Mouse (Mus musculus) Patski (cell line): ENCODE data around the gene Wfdc21. TPM values are rescaled to one million over a fixed set of nuclear protein-coding genes. Genes with fewer than 3 reads are reported as not detected.

Experiments
- ATAC-seq: fragments of 100-300 bp; one replicate; pipeline ENCODE4 v1.8.0; 2021
- CTCF ChIA-PET: fragments of 350-600 bp; sonication (Branson Sonifier 250); formaldehyde crosslinking; loops from one replicate; lab custom pipeline; 2022; ENCODE audit warnings: inconsistent platforms; lab: Charles Lee
- POLR2A ChIA-PET: fragments of 350-600 bp; sonication (Branson Sonifier 250); formaldehyde crosslinking; loops from one replicate; lab custom pipeline; 2022; ENCODE audit warnings: antibody characterized with exemption, inconsistent platforms; lab: Charles Lee
- DNase-seq: peaks from one replicate; pipeline ENCODE4 v3.0.0-alpha.2; 2011; ENCODE audit warnings: low read depth, low spot score
- H3K27me3 ChIP-seq: fragments of 371-371 bp; one replicate; pipeline ENCODE4 v1.5.1; 2021
- CTCF ChIP-seq: fragments of 100-300 bp; IDR thresholded peaks from one replicate; pipeline ENCODE4 v1.5.1; 2021
- in situ Hi-C: fragments of 300-500 bp; cut with MboI; formaldehyde crosslinking; loops from 3 replicates; pipeline ENCODE4 v1.11.1; 2018; ENCODE audit warnings: low pct_unique_long_range_greater_than_20kb, mixed read lengths
- polyA plus RNA-seq: library from polyadenylated mRNA; unstranded; gene quantifications from one replicate; pipeline ENCODE4 v1.2.3, GENCODE M21; 2021

The Wfdc21 gene
- polyA plus RNA-seq, result not detected

DNA sequence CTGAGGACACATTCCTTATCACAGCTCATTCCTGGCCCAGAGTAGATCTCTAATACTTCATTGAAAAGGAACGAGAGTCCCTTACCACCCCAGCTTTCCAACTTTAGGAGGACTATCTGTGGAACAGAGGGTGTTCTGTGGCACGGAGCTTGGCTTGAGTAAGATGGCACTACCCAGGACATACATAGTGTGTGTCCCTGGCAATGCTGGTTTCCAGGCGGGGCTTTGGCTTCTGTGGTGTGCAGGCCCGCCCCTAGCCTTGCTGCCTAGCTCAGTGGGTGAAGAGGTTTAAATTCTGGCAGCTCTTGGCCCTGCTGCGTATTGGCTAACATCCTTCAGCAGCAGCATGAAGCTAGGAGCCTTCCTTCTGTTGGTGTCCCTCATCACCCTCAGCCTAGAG lies at the start of gene Wfdc21:
Wfdc21 (plus strand) TSS at position 260 of the 400 bp plus-strand sequence.
- no peak for TF ChIP-seq CTCF
- CTCF ChIA-PET, result interaction anchor here (1.3 to 1.4 kb wide), 2 partner anchors 11 to 13 kb away, joined by 3 to 5 read pairs; no protein-coding TSS in a partner anchor
- POLR2A ChIA-PET, result no interaction called here
- DNase-seq, result no peak
- no peak for ATAC-seq
- peaks cover 40% of the 10 kb centered on the region for H3K27me3 ChIP-seq
- in situ Hi-C loops, result no loop called here

DNA sequence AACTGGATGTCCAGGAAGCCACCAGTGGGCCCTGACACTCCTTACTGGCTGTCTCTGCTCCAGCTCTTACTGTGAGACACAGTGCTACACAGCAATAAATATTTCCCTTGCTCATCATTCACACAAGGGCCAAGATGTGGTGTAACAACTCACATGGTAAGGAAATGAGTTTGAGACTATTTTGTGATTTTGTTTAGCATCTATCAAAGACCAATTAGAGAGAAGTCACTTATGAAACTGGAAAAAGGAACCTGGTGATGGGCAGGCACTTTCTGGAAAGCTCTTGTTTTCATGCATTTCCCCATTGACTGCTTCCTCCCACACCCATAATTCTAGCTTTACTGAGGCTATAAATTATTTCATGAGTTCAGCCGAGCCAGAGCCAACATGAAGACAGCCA lies 43.0 kb upstream of the Wfdc21 start, which contains the start of gene Wfdc17:
Wfdc17 (plus strand) TSS at position 287 of the 400 bp plus-strand sequence.
- ChIA-PET CTCF (no interaction called here), POLR2A (interaction anchor here (0.6 kb wide), 1 partner anchor 246 kb away, joined by 4 read pairs; no protein-coding TSS in a partner anchor)
- ATAC-seq, result no peak
- H3K27me3 ChIP-seq, result no peaks in the 10 kb centered on the region
- DNase-seq, result no peak
- in situ Hi-C loops, result no loop called here
- no peak for TF ChIP-seq CTCF

DNA sequence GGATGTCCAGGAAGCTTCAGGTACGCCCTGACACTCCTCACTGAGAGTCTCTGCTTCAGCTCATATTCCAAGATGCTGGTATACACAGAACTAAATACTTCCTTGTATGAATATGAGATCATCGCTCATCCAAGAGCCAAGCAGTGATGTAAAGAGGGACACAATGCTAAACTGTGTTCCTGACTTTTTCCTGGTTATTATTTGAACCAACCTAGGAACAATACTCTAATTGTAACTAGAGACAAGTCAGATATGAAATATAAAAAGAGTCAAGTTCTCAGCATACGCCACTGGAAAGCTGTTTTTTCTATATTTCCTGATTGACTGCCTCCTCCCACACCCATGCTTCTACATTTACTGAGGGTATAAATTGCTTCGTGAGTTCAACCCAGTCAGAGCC lies 38.0 kb upstream of the Wfdc21 start, which contains the start of gene Wfdc18:
Wfdc18 (plus strand) TSS at position 301 of the 400 bp plus-strand sequence.
- in situ Hi-C loops, result no loop called here
- DNase-seq (no peak), ATAC-seq (no peak)

DNA sequence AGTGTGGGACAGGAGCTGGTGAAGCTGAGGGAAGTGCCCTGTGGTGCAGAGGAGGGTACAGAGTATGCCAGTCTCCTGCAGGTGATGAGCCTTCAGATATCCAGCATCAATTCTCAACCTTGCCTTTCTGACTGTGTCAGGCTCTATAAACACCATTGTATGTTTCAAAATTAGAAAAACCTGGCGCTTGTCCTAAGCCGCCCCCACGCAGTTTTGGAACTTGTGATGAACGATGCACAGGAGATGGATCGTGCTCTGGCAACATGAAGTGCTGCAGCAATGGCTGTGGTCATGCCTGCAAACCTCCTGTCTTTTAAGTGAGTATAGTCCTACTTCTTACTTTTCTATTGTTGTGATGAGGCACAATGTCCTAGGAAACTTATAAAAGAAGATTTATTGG lies 37.1 kb upstream of the Wfdc21 start:
- in situ Hi-C loops, result no loop called here
- TF ChIP-seq CTCF, result no peak
- no peak for DNase-seq
- no peaks in the 10 kb centered on the region for H3K27me3 ChIP-seq
- POLR2A ChIA-PET, result no interaction called here
- ATAC-seq, result no peak
- CTCF ChIA-PET, result no interaction called here

More for the DNA sequence above, 38.0 kb upstream of the Wfdc21 start, which contains the start of gene Wfdc18:
- ChIA-PET POLR2A (no interaction called here), CTCF (no interaction called here)
- no peak for TF ChIP-seq CTCF
- no peaks in the 10 kb centered on the region for H3K27me3 ChIP-seq

DNA sequence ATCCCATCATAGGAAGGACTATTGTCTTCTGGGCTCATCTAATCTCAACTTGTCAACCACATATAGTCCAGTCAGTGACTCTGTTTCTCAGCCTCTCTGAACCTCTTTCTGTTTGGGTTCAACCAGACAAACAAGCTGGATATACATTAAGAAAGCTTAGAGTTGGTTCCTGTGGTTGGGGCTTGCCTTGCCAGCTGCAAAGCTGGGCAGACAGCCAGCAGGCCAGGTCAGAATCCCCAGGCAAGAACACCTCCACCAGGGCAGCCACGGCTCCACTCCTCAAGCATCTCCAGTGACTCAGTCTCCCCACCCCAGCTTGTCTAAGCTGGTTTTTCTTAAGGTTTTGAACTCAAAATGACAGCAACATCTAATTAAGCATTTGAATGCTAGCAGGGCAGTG lies 34.1 kb upstream of the Wfdc21 start:
- no peak for TF ChIP-seq CTCF
- ChIA-PET POLR2A (no interaction called here), CTCF (no interaction called here)
- in situ Hi-C loops, result no loop called here
- H3K27me3 ChIP-seq, result no peaks in the 10 kb centered on the region
- DNase-seq (no peak), ATAC-seq (no peak)

DNA sequence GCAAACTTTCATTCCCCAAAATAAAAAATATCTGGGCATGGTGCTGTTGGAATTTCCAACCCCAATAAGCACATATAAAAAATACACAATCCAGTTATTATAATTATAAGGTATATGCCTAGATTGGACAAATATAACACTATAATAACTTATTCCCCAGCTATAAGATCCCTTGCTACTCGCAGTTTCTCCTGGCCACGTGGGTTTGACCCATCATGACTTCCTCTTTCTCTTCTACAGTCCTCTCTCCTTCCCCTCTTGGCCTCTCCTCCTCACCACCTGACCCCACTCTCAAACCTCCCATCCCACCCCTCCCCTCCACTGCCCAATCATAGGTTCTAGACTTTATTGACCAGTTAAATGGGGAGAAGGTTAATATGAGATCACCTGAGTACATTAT lies 32.8 kb upstream of the Wfdc21 start:
- in situ Hi-C loops, result no loop called here
- POLR2A ChIA-PET, result no interaction called here
- no peak for ATAC-seq

DNA sequence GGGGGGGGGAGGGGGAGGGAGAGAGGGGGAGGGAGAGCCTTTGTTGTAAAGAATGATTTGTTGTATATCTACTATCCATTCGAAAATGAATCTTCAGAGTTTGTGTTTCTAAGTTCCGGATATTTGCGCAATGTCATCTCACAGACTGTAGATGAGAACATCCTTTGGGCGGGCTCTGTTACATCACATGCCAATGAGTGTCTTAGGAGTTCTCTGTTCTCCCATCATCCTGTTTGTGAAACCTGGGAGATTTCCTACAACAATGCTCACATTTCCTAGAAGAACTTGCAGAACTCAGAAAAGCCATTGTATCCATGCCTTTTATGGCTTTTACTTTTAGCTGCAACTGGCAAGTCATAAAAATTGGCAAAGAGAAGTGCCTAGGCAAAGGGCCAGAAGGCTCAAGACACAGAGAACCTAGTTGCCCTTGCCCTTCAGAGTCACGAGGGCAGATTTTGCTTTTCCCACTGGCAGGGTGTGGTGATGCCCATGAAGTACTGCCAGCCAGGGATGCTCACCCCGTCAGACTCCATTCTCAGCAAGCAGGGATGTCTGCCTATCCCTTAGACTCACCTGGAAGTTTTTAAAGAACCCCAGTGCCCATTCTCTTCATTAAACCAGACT lies 29.6 kb upstream of the Wfdc21 start:
- no peak for DNase-seq

More for the DNA sequence above, 32.8 kb upstream of the Wfdc21 start:
- H3K27me3 ChIP-seq, result no peaks in the 10 kb centered on the region
- CTCF ChIA-PET, result interaction anchor here (0.8 kb wide), 1 partner anchor 9 kb away, joined by 3 read pairs; no protein-coding TSS in a partner anchor
- DNase-seq, result no peak
- no peak for TF ChIP-seq CTCF

DNA sequence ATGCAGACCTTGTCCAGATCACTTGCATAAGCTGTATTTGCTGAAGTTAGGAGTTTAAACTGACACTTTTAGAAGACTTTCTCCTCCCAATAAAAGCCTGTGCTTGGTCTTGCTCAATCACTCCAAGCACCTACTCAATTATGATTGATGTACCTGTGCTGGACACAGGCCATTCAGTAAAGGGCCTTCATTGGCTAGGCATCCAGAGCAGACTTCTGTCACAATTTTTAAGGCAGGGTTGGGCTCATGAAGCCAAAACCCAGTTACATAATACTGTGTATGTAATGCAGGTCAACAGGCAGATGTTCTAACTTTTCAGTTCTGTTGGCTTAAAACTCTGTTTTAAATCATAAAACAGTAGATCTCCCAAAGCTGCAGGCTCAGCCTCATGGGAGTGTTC lies 26.0 kb upstream of the Wfdc21 start:
- CTCF ChIA-PET, result no interaction called here
- DNase-seq, result no peak
- no peak for ATAC-seq
- TF ChIP-seq CTCF, result no peak
- POLR2A ChIA-PET, result interaction anchor here (1.0 kb wide), 1 partner anchor 25 kb away, joined by 3 read pairs; no protein-coding TSS in a partner anchor
- H3K27me3 ChIP-seq, result no peaks in the 10 kb centered on the region
- in situ Hi-C loops, result no loop called here

More for the DNA sequence above, 29.6 kb upstream of the Wfdc21 start:
- H3K27me3 ChIP-seq, result no peaks in the 10 kb centered on the region
- CTCF ChIA-PET, result no interaction called here
- TF ChIP-seq CTCF, result no peak
- ATAC-seq, result no peak
- POLR2A ChIA-PET, result no interaction called here
- in situ Hi-C loops, result no loop called here

DNA sequence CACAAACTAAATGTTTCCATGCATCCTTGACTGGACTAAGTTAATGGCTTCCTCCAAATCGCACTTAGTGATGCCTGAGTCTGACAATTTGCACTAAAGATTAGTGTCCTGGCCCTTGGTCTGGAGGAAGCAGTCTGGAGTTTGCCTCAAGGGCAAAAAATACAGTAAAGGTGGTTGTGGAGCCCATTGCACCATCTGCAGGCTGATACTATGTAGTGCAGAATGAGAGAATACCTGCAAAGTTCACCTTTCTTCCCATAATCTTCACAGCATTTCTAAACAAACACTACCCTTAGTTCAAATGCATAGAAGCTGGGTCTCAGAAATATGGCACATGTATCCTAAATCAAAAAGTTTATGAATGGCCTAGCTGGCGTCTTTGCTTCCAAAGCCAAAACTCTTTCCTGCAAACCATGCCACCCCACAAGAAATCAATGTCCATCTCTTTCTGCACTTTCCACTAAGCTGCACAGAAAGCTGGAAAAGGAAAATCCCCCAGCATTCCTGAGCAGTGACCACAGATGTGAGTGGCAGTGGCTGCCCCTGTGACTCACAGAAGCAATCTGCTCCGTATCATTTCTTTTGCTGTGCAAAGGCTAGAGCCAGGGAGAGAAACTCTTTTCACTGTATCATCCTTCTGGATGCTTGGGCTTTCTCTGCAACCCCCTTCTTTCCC lies 17.8 kb upstream of the Wfdc21 start:
- no peak for DNase-seq
- H3K27me3 ChIP-seq, result no peaks in the 10 kb centered on the region
- peak; percentile 82 for TF ChIP-seq CTCF
- POLR2A ChIA-PET, result interaction anchor here (0.9 kb wide), 1 partner anchor 127 kb away, joined by 4 read pairs; no protein-coding TSS in a partner anchor
- in situ Hi-C loops, result no loop called here
- CTCF ChIA-PET, result interaction anchor here (0.7 to 1.6 kb wide), 6 partner anchors 14 to 172 kb away, joined by 3 to 5 read pairs (median 4); no protein-coding TSS in a partner anchor
- peak; percentile 96 for ATAC-seq

DNA sequence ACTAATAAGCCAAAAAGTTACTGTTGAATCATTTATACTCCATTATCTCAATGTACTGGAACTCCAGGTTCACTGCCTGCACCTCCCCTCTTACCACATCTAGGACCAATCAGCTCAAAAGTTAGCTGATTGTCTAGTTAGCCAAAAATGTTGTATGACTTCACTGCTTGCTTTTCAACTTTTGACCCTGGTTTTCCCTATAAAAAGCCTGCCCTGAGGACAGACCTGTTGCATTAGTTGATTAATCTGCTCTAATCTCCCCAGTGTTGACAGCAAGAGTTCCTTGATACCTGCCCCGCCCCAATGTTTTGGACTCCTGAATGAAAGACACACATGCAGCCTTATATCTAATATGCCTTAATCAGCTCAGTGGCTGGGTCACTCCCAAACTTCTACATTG lies 15.6 kb upstream of the Wfdc21 start:
- CTCF ChIA-PET, result interaction anchor here (1.2 to 1.3 kb wide), 2 partner anchors 95 to 175 kb away, joined by 3 to 4 read pairs; no protein-coding TSS in a partner anchor
- no peak for ATAC-seq
- H3K27me3 ChIP-seq, result no peaks in the 10 kb centered on the region
- TF ChIP-seq CTCF, result no peak
- DNase-seq, result no peak
- POLR2A ChIA-PET, result no interaction called here
- in situ Hi-C loops, result loop anchor here (5.0 to 10.0 kb wide), 2 partner anchors 89 to 286 kb away; no protein-coding TSS in a partner anchor
